Mouse (Mus musculus): Measurements from ENCODE around the gene D17Wsu92e.

The D17Wsu92e gene

DNA sequence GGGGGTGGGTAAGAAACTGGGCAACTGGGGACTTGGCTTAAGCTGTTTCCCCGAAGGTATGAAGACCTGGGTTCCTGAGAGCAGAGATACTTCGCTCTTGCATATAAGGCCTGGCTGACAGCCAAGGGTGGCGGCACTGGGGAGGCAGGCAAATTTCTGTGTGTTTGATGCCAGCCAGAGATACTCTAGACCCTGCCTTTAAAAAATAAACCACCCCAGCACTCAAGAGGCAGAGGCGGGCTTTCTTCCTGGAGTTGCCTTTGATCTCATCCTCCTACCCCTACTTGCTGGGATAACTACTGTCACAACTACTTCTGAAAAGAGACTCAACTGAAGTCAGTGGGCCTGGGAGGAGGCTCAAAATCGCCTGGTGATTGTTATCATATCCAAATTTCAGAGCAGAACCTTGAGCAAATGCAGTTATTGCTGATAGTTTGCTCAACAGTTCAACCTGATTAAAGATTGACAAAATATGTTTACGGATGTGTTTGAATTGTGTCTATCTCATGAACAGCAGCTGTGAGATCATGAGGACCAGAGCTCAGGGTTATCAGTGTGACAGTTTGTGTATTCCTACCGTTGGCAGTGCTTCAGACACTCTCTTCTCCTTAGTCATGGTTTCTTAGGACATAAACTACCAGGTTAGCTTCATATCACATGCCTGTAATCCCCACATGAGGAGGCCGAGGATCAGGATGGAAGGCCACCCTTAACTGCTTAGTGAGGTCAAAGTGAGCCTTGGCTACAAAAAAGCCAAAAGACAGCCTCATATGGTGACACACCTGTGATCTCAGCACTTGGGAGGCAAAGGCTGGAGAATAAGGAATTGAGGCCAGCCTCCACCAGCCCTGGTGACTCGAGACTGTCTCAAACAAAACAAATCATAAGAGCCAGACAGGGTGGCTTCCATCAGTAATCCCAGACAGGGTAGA is 1.2 kb upstream of the D17Wsu92e start:
- DNase-seq, result peak; percentile 40

DNA sequence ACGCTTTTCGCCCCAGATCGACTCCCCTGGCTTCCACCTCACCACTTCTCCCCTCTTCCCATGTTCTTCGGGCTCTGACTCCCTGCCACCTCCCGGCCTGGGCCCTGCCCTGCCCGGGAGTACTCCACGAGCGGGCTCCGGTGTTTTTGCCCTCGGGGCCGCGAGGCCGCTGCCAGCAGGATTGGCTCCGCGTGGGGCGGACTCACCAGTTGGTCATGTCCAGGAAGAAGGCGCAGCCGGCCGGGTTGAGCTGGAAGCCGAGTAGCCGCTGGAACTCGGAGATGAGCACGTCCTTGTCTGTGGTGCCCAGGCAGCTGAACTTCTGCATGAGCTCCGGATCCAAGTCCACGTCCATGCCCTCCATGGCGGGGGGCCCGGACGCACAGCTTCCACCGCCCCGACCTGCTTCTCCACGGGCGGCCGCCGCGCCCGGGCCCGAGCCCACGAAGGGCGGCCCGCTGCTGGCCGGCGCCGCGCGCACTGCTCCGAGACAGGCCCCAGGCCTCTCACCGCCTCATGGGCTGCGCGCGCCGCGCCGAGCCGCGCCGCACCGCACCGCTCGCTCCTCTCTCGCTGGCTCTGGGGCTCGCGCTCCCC is 379 bp downstream of the D17Wsu92e start:
- no peak for DNase-seq

DNA sequence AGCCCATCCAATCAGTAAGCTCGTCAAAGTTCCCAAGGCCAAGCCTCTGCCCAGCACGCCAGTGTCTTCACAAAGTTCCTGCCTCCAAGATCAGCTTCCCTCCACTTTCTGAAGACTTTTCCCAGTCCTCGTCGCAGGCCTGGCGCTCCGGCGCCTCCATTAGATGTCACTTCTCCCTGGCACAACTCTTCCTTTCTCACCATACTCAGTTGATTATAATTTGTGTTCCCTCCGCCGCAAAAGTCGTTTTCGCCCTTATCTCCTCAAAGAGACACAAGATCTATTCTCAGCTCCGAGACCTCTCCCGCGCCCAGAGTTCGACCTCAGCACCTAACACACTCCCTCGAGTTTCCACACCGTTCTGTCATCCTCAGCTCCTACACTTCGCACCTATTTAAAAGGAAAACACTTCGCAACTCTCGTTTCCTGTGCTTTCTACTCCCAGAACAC is 902 bp downstream of the D17Wsu92e start:
- DNase-seq, result peak; percentile 36

DNA sequence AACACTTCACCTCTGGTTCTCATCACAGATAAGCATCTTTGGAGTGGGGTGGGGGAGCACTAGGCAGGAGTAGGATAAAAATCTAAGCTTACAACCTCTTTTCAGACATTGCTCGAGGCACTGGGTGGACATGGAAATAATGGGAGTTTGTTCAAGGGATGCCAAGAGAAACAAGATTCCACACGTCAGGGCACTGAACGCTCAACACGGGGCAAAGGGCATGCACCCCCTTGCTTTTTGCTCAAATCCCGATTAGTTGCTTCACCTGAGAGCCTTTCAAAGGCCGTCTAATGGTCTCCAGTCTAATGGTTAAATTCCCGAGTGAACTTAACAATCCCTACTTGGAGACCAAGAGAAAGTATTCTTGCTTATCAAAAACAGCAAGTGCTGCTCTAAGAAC is 1.4 kb downstream of the D17Wsu92e start:
- no peak for DNase-seq

DNA sequence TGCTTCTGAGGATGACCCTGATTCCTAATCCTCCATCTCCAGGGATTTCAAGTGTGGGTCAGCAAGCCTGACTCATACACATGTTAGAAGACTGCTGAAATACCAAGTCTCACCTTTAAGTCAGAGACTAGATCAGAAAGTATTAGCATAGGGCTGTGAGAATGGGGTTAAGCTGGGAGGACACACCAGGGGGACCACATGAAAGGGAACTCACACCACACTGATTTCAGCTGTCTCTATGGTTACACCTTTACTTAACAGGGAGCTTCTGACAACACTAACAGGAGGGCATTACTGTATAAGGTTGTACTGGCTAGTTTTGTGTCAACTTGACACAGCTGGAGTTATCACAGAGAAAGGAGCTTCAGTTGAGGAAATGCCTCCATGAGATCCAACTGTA is 5.8 kb downstream of the D17Wsu92e start:
- no peak for DNase-seq

DNA sequence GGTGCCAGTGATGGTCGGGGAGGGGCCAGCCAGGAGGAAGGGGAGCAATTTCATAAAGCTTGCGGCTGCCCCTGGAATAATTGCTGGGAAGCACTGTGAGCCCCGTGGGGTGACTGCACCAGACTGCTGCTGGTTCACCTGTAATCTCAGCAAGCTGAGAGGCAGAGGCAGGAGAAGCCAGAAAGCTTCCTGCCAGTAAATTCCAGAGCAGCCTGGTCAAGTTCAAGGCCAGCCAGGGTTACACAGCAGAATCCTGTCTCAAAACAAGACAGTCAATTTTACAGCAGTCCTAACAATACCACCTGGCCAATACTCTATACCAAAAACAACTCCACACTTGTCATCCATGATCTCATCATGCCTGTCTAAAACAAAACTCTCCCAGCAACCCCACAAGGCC is 8.5 kb downstream of the D17Wsu92e start:
- DNase-seq, result no peak

DNA sequence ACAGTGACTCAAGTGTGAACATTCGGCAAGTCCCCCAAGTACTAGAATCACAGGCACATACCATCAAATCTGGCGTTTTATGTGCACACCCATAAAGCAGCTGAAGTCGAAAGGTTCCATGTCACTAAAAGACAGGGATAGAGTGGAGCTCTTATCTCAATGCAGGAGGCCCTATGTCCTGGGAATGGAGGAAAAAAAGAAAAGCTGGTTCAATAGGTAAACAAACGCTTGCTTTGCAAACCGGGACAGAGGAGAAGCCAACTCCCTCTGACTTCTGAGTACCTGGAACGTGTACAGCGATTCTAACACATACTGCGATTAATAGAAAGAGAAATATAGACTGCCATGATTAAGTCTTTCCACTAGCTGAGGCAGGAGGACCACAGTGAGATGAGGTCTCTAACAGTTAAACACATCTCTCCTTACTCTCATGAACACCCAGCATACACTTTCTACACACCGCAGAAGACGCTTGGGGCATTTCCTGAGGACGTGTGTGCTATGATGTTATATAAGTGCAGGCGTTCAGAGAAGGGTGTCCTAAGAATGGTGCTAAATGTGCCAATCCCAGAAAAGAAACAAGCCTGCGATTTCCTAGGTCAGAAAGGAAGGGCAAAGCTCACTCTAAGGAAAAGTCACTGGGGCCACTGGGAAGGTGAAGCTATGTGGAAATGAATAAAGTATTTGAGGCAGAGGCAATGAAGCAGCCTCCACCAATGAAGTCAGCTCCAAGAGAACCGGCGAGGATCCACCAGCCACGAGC is 9.7 kb downstream of the D17Wsu92e start:
- DNase-seq, result no peak

DNA sequence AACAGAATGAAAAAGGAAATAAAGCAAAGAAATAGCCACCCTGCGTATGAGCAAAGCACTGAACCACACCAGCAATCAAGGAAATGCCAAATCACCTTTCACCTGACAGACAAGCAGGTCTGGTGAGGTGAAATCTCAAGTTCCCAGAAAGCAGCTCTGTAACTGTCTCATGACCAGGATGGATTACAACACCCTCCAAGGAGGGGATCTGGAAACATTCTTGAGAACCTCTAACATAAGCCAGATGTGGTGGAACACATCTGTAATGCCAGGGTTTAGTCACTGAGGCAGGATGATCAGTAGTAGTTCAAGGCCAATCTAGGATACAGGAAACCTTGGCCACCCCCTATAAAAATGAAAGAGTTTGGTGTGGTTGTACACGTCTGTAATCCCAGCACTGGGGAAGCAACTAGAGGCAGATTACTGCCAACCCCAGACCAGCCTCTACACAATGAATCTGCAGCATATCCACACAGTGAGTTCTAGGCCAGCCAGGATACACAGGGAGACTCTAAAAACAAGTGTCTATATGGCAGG is 12.8 kb downstream of the D17Wsu92e start:
- DNase-seq, result no peak

DNA sequence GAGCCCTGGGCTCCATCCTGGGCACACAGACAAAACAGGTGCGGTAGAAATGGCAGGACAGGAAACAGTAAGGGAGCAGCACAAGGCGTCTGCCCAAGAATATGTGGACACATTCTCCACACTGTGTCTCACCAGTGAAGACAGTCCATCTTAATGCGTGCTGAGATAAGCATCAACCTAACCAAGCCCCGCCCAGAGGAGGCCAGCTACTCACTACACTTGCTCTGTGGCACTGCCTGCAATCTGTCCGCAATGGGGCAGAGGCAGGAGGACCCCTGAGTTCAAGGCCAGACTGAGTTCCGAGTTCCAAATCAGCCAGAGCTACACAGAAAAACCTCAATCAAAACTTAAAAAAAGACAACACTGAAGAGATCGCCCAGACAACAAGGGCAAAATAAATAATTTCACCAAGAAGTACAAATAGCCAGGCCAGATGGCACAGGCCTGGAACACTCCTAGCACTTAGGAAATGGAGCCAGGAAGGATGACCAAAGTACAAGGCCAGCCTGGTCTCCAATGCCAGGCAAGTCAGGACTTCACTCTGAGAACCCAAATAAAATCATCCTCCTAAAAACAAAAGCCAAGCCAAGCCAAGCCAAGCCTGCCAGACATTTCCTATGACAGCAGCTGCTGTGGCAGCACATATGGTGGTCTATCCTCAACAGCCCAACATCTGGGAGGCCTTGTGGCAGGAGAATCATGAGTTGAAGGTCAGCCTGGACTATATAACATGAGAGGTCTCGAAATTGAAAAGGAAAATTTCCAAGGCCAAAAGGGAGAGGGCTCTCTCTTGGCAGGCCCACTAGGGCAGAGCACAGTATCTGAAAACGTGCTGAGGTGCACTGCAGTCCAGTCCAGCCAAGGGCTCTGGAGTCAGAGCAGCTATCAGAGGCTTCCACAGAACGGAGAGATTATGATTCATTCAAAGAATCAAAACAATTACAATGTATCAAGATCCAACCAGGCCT is 15.4 kb downstream of the D17Wsu92e start:
- DNase-seq, result no peak

DNA sequence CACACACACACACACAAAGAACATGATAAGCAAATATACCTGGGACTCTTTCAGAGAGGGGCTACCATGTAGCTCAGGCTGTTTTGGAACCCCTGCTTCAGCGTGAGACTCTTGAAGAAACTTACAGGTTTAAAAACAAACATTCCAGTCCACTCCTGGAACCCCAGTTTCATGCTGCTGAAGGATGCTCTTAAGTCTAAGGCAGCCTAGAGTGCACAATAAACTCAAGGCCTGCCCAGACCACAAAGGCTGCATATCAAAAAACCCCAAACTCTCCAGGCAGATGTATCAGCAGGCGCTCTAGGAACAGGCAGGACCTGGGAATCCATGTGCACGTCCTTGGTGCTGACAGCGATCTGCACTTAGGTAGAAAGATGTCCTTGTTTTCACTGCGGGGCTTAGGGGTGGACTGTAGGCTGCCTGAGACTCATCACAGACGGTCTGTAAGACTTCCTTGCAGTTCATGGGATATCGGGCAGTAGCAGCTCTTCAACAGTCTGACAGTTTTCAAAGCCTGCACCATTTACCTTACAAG is 16.2 kb downstream of the D17Wsu92e start:
- no peak for DNase-seq

DNA sequence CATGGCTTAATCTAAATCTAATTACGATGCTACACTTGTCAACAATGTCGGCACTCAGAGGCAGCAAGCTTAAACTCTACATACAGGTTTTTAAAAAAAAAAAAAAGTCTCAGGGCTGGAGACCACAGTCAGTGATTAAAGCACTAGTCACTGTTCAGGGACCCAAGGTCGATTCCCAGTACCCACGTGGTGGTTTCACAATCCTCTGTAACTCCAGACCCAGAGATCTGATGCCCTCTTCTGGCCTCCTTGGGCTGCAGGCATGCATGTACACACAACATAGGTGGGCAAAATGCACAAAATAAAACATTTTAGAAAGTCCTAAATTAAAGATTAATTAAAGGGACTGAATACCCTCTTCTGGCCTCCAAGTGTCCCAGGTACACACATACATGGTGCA is 16.7 kb downstream of the D17Wsu92e start:
- DNase-seq, result no peak

DNA sequence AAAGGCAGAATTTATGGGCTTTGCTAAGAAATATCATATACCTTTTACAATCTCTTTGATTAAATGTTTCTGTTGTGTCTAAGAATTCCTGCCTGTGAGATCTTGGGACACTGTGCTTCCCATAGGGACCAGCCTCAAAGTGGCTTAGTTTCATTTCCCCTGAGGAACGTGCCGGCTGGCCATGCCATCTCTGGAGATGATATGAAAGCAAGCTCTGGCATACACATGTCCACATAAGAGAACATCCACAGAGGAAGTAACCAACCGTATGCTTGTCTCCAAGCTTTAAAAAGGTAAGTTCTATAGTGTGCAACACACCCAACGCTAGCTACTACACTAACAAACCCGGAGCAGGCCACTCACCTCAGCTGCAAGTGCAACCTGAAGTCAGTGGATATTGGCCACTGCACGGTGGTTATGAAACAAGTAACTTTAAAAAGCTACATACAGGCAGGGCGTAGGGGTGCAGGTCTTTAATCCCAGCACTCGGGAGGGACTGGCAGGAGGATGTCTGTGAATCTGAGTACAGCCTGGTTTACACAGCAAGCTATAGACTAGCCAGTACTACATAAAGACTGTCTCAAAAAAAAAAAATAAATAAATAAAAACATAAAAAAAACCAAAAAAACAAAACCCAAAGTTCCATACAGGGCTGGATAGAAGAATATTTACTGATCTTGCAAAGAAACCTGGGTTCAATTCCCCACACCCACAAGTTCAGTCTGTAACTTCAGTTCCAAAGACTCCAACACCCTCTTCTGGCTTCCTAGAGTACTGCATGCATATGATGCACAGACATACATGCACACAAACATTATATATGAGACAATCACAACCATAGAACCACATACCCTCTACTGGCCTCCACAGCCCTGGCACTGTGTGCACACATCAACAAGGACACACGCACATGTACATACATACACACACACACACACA is 19.5 kb downstream of the D17Wsu92e start:
- no peak for DNase-seq

DNA sequence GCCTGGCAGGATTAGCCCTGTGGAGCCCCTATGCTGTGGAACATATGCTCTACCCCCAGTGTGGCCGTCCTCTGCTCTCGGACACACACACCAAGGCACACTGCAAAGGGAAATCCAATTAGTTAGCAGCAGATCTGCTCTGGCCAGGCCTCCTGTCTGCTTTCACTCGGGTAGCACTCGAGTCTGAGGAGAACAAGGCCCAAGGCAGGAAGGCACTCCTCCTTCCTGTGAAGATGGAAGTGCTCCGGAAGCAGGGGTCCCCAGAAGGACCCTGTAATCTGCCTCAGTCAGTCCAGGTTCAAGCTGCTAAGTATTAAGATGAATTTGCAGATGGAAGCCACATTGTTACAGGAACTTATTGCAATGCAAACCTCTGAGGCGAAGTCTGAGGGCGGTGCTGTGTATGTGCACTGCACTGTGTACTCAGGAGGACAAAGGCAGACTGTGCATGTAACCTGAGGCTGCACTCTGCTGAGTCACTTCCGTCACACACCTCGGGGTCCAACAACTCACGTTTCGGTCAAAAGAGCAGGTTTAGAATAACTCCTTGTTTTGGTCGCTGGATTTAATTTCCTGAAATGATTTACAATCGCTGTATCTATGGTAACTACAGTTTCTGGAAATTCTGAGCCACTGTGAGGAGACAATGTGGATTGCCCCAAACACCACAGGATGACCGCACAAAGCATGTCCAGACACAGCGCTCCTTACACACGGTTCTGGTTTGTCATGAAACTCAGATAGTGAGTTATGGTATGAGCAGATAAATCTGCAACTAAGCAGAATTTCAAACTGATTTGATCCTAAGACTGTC is 20.5 kb downstream of the D17Wsu92e start:
- DNase-seq, result peak; percentile 57

DNA sequence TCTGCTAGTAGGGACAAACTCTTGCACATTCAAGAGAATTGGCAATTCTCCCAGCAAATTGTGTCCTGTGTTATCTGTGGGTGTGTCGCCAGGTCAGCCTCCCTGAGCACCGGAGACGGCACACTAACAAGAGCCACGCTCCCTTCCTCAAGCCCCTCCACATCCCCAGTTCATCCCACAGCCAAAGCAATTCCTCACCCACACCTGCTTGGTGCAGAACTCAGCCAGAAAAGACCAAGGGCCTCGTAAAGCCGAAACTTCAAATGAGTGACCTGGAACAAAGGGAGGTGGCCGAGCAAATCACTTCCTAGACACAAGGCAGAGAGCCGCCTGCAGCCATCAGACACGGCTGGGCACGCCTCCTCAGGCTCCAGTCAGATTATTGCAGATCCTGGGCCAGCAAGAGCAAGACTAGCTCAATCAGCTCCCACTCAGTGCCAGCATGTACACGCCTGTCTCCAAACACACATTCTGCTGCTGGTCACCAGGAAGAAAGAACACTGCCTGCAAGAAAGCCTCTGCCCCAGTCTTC is 23.0 kb downstream of the D17Wsu92e start:
- no peak for DNase-seq

DNA sequence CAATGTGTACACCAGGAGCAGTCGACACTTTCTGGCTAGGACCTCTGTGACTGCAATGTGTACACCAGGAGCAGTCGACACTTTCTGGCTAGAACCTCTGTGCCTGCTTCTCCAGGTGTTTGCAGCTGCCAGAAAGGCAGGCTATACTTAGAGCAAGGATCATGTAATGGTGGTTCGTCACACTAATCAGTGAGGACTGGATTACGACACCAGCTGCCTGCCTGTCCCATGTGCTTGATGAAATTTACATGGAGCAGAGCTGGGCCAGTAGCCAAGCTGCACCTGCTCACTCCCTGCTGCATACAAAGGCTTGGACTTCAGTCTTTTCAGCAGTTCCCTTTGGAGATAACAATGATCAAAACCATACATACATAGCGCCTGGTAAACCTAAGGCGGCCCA is 23.7 kb downstream of the D17Wsu92e start:
- DNase-seq, result no peak

DNA sequence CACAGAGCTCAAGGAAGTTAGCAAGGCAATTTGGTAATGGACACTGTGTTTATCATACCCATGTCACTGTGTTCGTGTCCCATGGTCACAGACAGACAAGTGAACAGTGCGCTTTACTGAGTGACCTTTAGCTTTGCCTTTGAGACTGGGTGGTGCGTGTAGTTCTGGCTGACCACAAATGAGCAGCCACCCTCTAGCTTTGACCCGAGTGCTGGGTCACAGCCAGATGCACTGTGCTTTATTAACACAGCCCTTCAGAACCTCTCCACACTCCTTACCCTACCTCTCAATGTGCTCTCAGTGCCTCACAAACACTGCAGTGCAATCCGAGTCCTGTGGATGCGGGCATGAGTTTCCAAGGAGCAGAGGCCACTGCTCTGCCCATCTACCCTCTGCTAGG is 27.3 kb downstream of the D17Wsu92e start:
- DNase-seq, result no peak

DNA sequence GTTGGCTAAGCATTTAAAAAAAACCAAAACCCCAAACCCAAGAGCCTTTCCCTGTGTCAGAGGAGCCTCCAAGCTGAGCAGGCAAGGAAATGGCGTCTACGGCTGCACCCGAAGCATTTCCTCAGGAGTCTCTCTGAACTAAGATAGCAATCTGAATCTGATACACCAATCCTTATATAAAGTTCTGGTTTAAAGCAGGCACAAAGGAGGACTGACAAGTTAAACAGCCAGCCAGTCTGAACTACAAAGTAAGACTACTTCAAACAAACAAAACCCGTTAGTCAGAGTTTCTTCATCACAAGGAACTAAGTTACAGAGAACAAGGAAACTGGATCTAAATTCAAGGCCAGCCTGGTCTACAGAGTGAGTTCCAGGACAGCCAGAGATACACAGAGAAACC is 27.9 kb downstream of the D17Wsu92e start:
- DNase-seq, result no peak

DNA sequence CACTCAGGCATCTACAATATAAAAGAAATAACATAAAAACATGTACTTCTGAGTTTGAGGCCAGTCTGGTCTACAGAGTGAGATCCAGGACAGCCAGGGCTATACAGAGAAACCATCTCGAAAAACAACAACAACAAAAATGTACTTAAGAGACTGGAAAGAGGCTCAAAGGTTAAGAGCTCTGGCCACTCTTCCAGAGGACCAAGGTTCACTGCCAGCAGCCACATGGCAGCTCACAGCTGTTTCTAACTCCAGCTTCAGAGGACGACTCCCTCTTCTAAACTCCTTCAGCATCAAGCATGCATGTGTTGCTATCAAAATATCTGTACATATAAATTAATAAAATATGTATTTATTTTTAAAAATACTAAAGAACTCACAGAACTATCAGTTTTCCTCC is 28.9 kb downstream of the D17Wsu92e start:
- DNase-seq, result no peak

DNA sequence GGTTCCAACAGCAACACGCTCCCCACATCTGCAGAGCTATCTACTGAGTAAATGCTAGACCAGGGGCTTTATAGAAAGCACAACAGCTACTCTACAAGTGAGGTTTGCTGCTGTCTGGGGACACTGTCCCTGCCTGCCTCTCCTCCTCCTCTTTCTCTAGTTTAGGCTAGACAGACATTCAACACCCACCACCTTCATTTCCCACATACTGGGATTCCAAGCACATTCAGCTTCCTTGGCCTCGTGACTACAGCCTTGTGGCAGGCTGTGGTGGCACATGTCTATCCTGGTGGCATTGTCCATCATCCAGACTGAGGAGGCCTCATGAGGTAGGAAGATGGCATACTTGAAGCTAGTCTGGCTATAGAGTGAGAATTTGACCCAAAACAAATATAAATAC is 29.5 kb downstream of the D17Wsu92e start:
- no peak for DNase-seq

DNA sequence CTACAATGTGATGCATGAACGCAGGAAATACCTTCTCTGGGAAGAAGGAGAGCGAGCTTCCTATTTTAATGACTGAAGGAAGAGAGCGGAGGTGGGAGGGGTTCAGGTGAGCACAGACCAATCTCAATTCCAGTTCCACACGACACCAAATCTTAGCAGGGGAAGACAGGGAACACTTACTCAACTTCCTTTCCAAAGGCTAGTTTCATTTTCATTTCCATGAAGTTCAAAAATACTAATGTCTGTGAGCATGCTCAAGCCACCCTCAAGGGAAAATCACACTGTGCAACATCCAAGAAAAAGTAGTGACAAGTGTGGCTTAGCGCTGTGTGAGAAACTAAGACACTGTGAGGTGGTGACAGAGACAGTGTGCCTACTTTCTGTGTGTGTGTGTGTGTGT is 30.4 kb downstream of the D17Wsu92e start:
- DNase-seq, result no peak
